Mouse (Mus musculus) adrenal gland, adult 2 months (tissue): ENCODE measurements around the gene Dagla. TPM values are rescaled to one million over a fixed set of nuclear protein-coding genes. Genes with fewer than 3 reads are reported as not detected.
A peak's percentile ranks its signal among the peaks of the same experiment; 100 is the strongest.

ENCODE experiments used
- DNase-seq: peaks from one replicate; pipeline ENCODE4 v3.0.0; 2021
- polyA plus RNA-seq: library from polyadenylated mRNA; depleted of rRNA; stranded (reverse); fragments of >200 nt; gene quantifications from 2 replicates; pipeline ENCODE4 v1.2.3, GENCODE M21; 2012
- total RNA-seq, 2 experiments: library from RNA; stranded (reverse); gene quantifications; 2 replicates each; pipeline ENCODE4 v1.2.3; 2021

Gene Dagla
- total and polyA plus RNA-seq, 3 experiments = 6.5 to 8.9 (median 6.8) TPM

- peak; percentile 36 for DNase-seq
Measured at GRCm38 (mm10) chr19:10279668-10280067, 25.0 kb downstream of the Dagla start.

- DNase-seq = no peak
Measured at GRCm38 (mm10) chr19:10278669-10279324, 25.9 kb downstream of the Dagla start.

GRCm38 (mm10) chr19:10277759-10278158, 26.9 kb downstream of the Dagla start:
- peak; percentile 33 for DNase-seq

DNA sequence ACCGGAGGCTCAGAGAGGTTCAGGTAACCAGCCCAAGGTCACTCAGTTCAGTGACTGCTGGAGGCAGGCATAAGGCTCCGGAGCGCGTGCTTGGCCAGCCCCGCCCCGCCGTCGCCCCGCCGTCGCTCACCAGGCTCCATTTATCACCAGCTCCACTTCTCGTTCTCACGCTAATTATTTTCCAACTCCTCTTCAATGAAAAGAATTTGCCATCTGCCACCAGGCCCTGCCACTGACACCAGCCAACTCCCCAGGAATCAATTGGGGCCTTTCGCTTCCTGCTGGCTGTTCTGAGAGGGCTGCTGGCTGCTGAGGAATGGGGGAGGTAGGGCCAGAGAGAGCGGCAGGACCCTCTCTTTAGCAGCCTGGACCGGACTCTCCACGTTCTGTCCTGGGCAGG, 27.3 kb downstream of the Dagla start:
- DNase-seq = no peak

- no peak for DNase-seq
Measured at GRCm38 (mm10) chr19:10276483-10277144, 28.1 kb downstream of the Dagla start.

DNA sequence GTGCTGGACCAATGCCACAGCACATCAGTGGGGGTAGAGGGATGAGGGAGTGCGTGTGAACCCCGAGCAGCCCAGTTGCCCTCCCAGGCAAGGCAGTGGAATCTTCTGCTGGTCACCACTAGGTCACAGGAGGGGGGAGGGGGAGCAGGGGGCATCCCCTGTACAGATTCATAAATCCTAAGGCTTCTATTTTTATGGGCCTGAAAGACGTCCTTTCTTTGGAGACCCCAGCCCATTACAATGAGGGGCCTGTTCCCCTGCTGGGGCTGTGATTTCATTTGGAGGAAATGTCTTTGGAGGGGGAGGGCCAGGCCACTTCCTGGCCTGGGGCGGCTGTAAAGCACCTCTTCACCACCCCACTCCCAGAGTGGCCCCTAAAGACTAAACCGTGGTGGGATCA, 30.6 kb downstream of the Dagla start:
- DNase-seq = no peak

- DNase-seq = no peak
Measured at GRCm38 (mm10) chr19:10272746-10273145, 31.9 kb downstream of the Dagla start.

DNA sequence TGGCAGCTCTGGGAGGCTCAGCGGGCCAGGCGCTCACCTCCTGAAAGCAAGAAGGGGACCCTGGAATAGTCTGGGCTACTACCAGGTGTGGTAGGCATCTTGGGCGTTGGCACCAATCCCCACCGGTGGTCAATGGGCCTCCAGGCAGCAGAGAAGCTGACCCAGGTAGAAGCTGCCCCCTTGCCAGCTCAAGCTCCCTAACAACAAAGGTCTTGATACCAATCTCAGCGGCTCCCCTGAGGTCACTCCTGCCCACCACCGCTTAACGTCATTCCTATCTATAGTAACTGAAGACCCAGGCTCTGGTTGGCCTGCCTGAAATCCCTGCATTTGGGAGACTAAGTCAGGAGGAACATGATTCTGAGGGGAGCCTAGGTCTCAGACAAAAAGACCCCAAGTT, 33.1 kb downstream of the Dagla start:
- no peak for DNase-seq

DNA sequence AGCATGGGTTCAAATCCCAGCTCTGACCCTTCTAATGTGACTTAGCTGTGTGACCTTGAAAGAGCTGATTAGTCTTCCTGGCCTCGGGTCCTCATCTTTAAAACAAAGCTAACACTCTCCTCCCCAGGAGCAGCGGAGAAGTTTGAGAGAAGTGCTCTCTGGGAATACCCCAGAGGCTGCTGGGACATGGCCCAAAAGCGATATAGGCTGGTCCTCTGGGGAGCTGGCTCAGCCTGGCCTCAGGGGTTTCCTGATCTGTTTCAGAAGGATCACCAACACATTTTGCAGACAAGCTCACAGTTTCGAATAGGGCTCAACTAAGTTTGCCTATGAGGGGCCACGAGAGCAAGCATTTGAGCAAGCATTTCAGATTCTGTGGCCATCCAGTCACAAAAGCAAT, 34.3 kb downstream of the Dagla start:
- no peak for DNase-seq

- DNase-seq = no peak
Measured at GRCm38 (mm10) chr19:10268851-10269250, 35.8 kb downstream of the Dagla start.

DNA sequence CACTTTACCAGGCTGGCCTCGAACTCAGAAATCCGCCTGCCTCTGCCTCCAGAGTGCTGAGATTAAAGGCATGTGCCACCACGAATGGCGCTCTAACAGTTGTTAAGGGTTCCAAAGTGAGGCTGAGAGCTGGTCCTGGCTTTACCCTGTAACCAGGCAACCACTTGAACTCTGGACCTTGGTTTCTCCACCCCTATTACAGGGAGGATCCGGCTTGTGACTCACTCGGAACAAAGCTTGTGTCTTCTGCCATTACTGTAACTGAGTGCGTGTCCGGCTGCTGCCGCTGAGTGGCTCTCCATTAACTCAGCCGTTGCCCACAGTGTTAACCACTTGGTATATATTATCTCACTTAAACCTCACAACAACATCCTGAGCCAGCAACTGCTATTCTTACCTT, 36.7 kb downstream of the Dagla start:
- DNase-seq = peak; percentile 30

DNA sequence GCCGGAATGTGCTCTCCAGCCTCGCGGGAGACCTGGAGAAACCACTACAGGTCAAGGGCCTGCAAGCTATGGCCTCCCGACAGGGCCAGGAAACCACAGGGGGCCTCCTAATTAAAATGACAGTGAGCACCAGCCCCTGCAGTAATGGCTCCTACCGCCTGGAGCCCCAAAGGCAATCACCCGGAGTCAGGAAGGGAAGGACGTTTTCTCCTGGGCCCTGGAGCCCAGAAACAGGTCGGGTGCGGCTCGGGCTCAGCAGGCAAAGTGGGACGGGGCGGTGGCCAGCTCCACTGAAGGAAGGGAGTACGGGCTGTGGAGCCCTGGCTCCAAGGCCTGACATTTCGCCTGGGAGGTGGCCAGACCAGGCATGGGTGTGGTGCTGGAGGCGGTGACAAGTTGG, 37.6 kb downstream of the Dagla start:
- peak; percentile 26 for DNase-seq

- DNase-seq = peak; percentile 82
Measured at GRCm38 (mm10) chr19:10266196-10266850, 38.4 kb downstream of the Dagla start.

- DNase-seq = no peak
Measured at GRCm38 (mm10) chr19:10261369-10261768, 43.3 kb downstream of the Dagla start.

- DNase-seq = peak; percentile 71
Measured at GRCm38 (mm10) chr19:10258279-10259011, 46.2 kb downstream of the Dagla start.

DNA sequence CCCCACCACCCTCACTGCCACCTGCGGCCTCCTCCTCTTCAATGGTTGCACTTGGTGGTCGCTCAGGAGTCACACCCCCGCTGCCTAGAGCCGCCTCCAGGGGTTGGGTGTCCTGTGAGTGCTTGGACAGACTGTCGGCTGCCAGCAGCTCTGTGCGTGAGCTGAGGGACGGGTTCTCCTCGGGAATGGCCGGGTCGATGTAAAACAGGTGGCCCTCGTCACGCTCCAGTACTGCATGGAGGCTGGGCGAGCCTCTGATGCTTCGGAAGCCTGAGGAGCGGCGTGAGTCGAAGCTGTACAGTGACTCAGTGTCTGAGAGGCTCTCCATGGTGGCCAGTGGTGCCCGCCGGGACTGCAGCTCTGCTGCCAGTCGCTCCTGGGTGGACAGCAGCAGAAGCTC, 56.5 kb downstream of the Dagla start:
- no peak for DNase-seq

GRCm38 (mm10) chr19:10247165-10247564, 57.5 kb downstream of the Dagla start:
- no peak for DNase-seq

- DNase-seq = peak; percentile 55
Measured at GRCm38 (mm10) chr19:10244183-10244582, 60.5 kb downstream of the Dagla start.

DNA sequence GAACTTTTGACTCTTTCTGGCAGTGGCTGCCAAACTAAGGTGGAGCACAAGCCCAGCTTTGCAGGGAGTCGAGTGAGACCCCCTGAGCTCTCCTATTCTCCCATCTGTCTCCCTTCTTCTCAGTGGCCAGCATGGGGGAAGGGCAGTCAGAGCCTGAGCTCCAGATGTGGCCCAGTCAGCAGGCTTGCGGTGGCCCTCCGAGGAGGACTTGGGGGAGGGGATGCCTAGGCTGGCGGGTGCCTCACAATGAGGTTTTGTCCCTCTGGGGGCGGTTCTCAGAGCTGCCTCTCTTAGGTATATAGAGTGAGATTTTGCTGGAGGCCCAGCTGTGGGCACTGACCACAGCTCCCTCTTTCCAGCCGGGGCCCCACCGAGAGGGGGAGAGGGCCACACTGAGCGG, 61.8 kb downstream of the Dagla start:
- DNase-seq = no peak

DNA sequence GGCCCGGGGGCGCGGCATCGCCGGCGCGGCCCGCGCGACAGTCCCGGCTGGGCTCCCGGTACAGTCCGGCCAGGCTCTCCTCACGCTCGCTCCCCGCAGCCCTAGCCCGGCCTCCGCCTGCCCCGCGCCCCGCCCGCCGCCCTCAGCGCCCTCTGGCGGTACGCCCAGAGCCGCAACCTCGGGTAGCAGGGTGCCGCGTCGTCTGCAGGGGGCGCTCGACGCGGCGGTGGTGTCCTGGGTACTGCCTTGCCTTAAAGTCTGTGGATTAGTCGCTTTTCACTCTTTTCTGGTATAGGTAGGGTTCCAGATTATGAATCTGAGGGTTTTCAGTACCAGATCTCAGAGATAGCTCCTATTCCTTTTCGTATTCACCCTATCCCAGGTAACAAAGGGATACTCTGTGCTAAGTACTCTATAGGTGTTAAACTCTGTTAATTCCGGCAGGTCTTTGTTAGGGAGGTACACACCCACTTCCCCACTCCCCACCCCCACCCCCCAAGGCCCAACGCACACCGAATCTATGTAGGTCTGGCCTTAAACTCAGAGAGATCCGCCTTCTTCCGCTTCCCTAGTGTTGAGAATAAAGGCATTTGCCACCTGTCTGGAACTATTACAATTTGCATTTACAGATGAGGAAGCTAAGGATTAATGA, 63.9 kb downstream of the Dagla start, which contains the start of gene Myrf:
Myrf (minus strand) TSS at position 95 of the 652 bp plus-strand sequence.
- DNase-seq = peak; percentile 87

DNA sequence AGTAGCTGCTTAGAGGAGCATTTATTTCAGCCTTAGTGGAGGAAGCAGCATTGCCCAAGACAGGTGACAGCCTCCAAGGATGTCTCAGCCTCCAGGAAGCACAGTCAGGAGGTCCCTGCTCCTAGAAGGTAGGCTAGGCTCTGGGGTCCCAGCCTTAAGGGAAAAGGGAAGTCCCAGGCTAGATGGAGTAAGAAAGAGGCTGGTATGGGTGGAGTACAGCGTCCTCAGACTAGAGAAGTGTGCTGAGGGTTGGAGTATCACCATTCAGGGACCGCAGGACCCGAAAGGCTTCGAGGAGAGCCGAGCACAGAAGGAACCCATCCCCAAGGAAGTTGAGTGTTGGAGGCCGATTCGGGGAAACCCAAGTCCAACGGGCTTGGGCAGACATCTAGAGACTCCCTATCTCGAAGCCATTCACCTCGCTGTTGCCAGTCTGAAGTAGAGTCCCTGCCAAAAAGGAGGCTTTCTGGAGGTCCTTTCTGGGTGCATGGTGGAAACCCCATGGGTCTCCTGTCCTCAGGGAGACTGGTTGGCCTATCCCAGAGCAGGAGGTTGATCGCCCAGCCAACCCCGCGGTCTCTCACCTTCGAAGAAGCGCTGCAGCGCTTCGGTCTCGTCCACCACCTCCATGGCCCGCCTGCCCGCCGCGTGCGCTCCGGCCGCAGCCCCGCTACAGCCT, 64.6 kb downstream of the Dagla start:
- no peak for DNase-seq
